Mouse (Mus musculus): ENCODE measurements at regions not wholly inside any gene's neighbourhood (a gene's known extent, or its start where the extent isn't known, plus 50 kb on each side); places are given as distances from the start of the nearest gene placed in this dataset.

GRCm38 (mm10) chr1:164559546-164560228, 101.5 kb upstream of the Atp1b1 start:
- H3K4me3 ChIP-seq (replicated peaks; ENCODE audit: insufficient read depth, low read depth, low read length), result no peak overlapping the region
- H3K27ac ChIP-seq (ENCODE audit: insufficient read depth, low read length), result no peak overlapping the region
- TF ChIP-seq CTCF (IDR thresholded peaks at IDR 0.05; ENCODE audit: borderline replicate concordance, insufficient read depth, low read depth, low read length) (no peak), POLR2A (IDR thresholded peaks at IDR 0.05; ENCODE audit: borderline replicate concordance, insufficient read depth, low read length) (no peak)
- no peak for DNase-seq
- 83% methylated on average over 4 of the region's 4 CpGs for WGBS
- H3K4me1 ChIP-seq (ENCODE audit: control insufficient read depth, insufficient read depth, low read length), result no peaks in the 10 kb centered on the region
- H3K27me3 ChIP-seq (ENCODE audit: control insufficient read depth, insufficient read depth, low read length), result no peaks in the 10 kb centered on the region

DNA sequence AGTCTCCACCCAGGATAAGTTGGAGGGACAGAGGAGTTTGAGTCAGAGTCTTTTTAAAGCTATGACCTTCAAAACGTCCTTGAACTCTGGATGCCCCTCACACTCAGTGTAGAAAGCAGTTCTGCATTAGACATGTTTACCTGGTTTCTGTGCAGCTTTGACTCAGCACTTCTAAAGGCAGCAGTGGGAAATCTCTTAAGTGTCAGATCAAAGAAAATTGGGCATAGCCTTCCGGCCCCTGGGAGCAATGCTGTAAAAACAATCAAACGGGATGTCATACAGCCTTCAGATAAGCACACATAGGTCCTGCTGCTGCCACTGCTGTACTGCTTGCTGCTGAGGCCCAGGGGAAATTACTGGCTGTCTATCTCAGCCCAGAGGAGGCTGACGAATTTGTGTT, 94.5 kb upstream of the Atp1b1 start:
- 58% methylated on average over 4 of the region's 4 CpGs for WGBS
- H3K27me3 ChIP-seq (ENCODE audit: control insufficient read depth, insufficient read depth, low read length), result no peaks in the 10 kb centered on the region
- no peak overlapping the region for H3K27ac ChIP-seq (ENCODE audit: insufficient read depth, low read length)
- H3K4me1 ChIP-seq (ENCODE audit: control insufficient read depth, insufficient read depth, low read length), result no peaks in the 10 kb centered on the region
- DNase-seq, result no peak
- H3K4me3 ChIP-seq (replicated peaks; ENCODE audit: insufficient read depth, low read depth, low read length), result no peak overlapping the region
- TF ChIP-seq CTCF (IDR thresholded peaks at IDR 0.05; ENCODE audit: borderline replicate concordance, insufficient read depth, low read depth, low read length) (no peak), POLR2A (IDR thresholded peaks at IDR 0.05; ENCODE audit: borderline replicate concordance, insufficient read depth, low read length) (no peak)

- Histone ChIP-seq H3K27me3 (ENCODE audit: control insufficient read depth, insufficient read depth, low read length) (no peaks in the 10 kb centered on the region), H3K4me1 (ENCODE audit: control insufficient read depth, insufficient read depth, low read length) (no peaks in the 10 kb centered on the region), H3K4me3 (replicated peaks; ENCODE audit: insufficient read depth, low read depth, low read length) (no peak overlapping the region), H3K27ac (ENCODE audit: insufficient read depth, low read length) (no peak overlapping the region)
- DNase-seq, result no peak
- no peak for TF ChIP-seq CTCF (IDR thresholded peaks at IDR 0.05; ENCODE audit: borderline replicate concordance, insufficient read depth, low read depth, low read length)
- TF ChIP-seq POLR2A (IDR thresholded peaks at IDR 0.05; ENCODE audit: borderline replicate concordance, insufficient read depth, low read length), result no peak
- 84% methylated on average over 2 of the region's 2 CpGs for WGBS
Measured at GRCm38 (mm10) chr1:164551019-164551418, 92.9 kb upstream of the Atp1b1 start.

GRCm38 (mm10) chr1:164550596-164550995, 92.4 kb upstream of the Atp1b1 start:
- Histone ChIP-seq H3K27ac (ENCODE audit: insufficient read depth, low read length) (no peak overlapping the region), H3K4me1 (ENCODE audit: control insufficient read depth, insufficient read depth, low read length) (no peaks in the 10 kb centered on the region), H3K4me3 (replicated peaks; ENCODE audit: insufficient read depth, low read depth, low read length) (no peak overlapping the region), H3K27me3 (ENCODE audit: control insufficient read depth, insufficient read depth, low read length) (no peaks in the 10 kb centered on the region)
- DNase-seq, result peak in 1 of 2 experiments; percentile 19
- TF ChIP-seq POLR2A (IDR thresholded peaks at IDR 0.05; ENCODE audit: borderline replicate concordance, insufficient read depth, low read length) (no peak), CTCF (IDR thresholded peaks at IDR 0.05; ENCODE audit: borderline replicate concordance, insufficient read depth, low read depth, low read length) (no peak)
- WGBS, result 62% methylated on average over 3 of the region's 3 CpGs

- no peaks in the 10 kb centered on the region for H3K4me1 ChIP-seq (ENCODE audit: control insufficient read depth, insufficient read depth, low read length)
- no peak overlapping the region for H3K27ac ChIP-seq (ENCODE audit: insufficient read depth, low read length)
- peak; percentile 10 to 14 for DNase-seq
- no peak overlapping the region for H3K4me3 ChIP-seq (replicated peaks; ENCODE audit: insufficient read depth, low read depth, low read length)
- no peaks in the 10 kb centered on the region for H3K27me3 ChIP-seq (ENCODE audit: control insufficient read depth, insufficient read depth, low read length)
- 51% methylated on average over 8 of the region's 8 CpGs for WGBS
- no peak for TF ChIP-seq CTCF (IDR thresholded peaks at IDR 0.05; ENCODE audit: borderline replicate concordance, insufficient read depth, low read depth, low read length)
- TF ChIP-seq POLR2A (IDR thresholded peaks at IDR 0.05; ENCODE audit: borderline replicate concordance, insufficient read depth, low read length), result no peak
Measured at GRCm38 (mm10) chr1:164548071-164548470, 89.9 kb upstream of the Atp1b1 start.

- no peak for TF ChIP-seq CTCF (IDR thresholded peaks at IDR 0.05; ENCODE audit: borderline replicate concordance, insufficient read depth, low read depth, low read length)
- no peak for TF ChIP-seq POLR2A (IDR thresholded peaks at IDR 0.05; ENCODE audit: borderline replicate concordance, insufficient read depth, low read length)
- no peak for DNase-seq
- Histone ChIP-seq H3K27ac (ENCODE audit: insufficient read depth, low read length) (no peak overlapping the region), H3K4me3 (replicated peaks; ENCODE audit: insufficient read depth, low read depth, low read length) (no peak overlapping the region), H3K27me3 (ENCODE audit: control insufficient read depth, insufficient read depth, low read length) (no peaks in the 10 kb centered on the region), H3K4me1 (ENCODE audit: control insufficient read depth, insufficient read depth, low read length) (no peaks in the 10 kb centered on the region)
- WGBS, result 85% methylated on average over 4 of the region's 4 CpGs
Measured at GRCm38 (mm10) chr1:164545843-164546242, 87.7 kb upstream of the Atp1b1 start.

- no peak for TF ChIP-seq POLR2A (IDR thresholded peaks at IDR 0.05; ENCODE audit: borderline replicate concordance, insufficient read depth, low read length)
- no peak for TF ChIP-seq CTCF (IDR thresholded peaks at IDR 0.05; ENCODE audit: borderline replicate concordance, insufficient read depth, low read depth, low read length)
- Histone ChIP-seq H3K4me3 (replicated peaks; ENCODE audit: insufficient read depth, low read depth, low read length) (no peak overlapping the region), H3K27ac (ENCODE audit: insufficient read depth, low read length) (no peak overlapping the region), H3K4me1 (ENCODE audit: control insufficient read depth, insufficient read depth, low read length) (no peaks in the 10 kb centered on the region), H3K27me3 (ENCODE audit: control insufficient read depth, insufficient read depth, low read length) (no peaks in the 10 kb centered on the region)
- 85% methylated on average over 9 of the region's 9 CpGs for WGBS
- DNase-seq, result no peak
Measured at GRCm38 (mm10) chr1:164543045-164543803, 85.1 kb upstream of the Atp1b1 start.

GRCm38 (mm10) chr1:164541711-164542110, 83.6 kb upstream of the Atp1b1 start:
- Histone ChIP-seq H3K27ac (ENCODE audit: insufficient read depth, low read length) (no peak overlapping the region), H3K27me3 (ENCODE audit: control insufficient read depth, insufficient read depth, low read length) (no peaks in the 10 kb centered on the region), H3K4me1 (ENCODE audit: control insufficient read depth, insufficient read depth, low read length) (no peaks in the 10 kb centered on the region), H3K4me3 (replicated peaks; ENCODE audit: insufficient read depth, low read depth, low read length) (no peak overlapping the region)
- no peak for TF ChIP-seq CTCF (IDR thresholded peaks at IDR 0.05; ENCODE audit: borderline replicate concordance, insufficient read depth, low read depth, low read length)
- no peak for TF ChIP-seq POLR2A (IDR thresholded peaks at IDR 0.05; ENCODE audit: borderline replicate concordance, insufficient read depth, low read length)
- DNase-seq, result no peak
- WGBS, result 61% methylated on average over 1 of the region's 1 CpGs
